Mouse (Mus musculus): ENCODE results near the gene Prss30. TPM values are rescaled to one million over a fixed set of nuclear protein-coding genes. Genes with fewer than 3 reads are reported as not detected.
A peak's percentile ranks its signal among the peaks of the same experiment; 100 is the strongest.

Gene Prss30
- polyA plus RNA-seq, 1 experiment, result not detected

- TF ChIP-seq CTCF (IDR thresholded peaks at IDR 0.05; ENCODE audit: insufficient read depth, low read depth, low read length) (no peak), POLR2A (IDR thresholded peaks at IDR 0.05; ENCODE audit: insufficient read depth, low read depth, low read length) (no peak)
- Histone ChIP-seq H3K4me3 (ENCODE audit: insufficient read depth, low read depth, low read length) (no peak within 1 kb of the TSS), H3K27ac (ENCODE audit: insufficient read depth, low read depth, low read length) (no peak within 1 kb of the TSS), H3K4me1 (ENCODE audit: control insufficient read depth, insufficient read depth, low read length) (no peaks in the 10 kb centered on the region)
Observed at GRCm38 (mm10) chr17:23941372-23941771, 39.0 kb downstream of the Prss30 start, which contains the start of gene Sbp. Gene Sbp (plus strand): TSS chr17:23941672.

DNA sequence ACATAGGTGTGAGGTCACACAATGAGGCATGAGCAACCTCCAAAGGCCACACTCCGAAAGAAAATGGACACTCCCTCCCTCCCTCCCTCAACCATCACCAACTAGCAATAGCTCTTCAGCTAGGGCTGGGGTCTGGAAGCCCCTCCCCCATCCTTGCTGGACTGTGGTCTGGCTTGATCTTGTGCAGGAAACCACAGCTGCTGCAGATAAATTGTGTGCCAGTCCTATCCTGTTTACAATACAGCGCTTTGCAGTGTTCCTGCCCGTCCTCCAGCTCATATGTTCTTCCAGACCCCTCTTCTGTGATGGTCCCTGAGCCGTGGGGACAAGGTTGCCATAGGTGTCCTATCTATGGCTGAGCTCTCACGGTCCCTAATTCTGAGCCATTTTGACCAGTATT lies 49.2 kb downstream of the Prss30 start:
- 92% methylated on average over 5 of the region's 5 CpGs for WGBS
- no peaks in the 10 kb centered on the region for H3K4me1 ChIP-seq (ENCODE audit: control insufficient read depth, insufficient read depth, low read length)
- TF ChIP-seq CTCF (IDR thresholded peaks at IDR 0.05; ENCODE audit: insufficient read depth, low read depth, low read length) (no peak), POLR2A (IDR thresholded peaks at IDR 0.05; ENCODE audit: insufficient read depth, low read depth, low read length) (no peak)
- no peak overlapping the region for H3K27ac ChIP-seq (ENCODE audit: insufficient read depth, low read depth, low read length)
- H3K4me3 ChIP-seq (ENCODE audit: insufficient read depth, low read depth, low read length), result no peak overlapping the region

GRCm38 (mm10) chr17:23925090-23925493 lies 55.3 kb downstream of the Prss30 start:
- Histone ChIP-seq H3K4me3 (ENCODE audit: insufficient read depth, low read depth, low read length) (peak overlapping the region; percentile 60), H3K27ac (ENCODE audit: insufficient read depth, low read depth, low read length) (peak overlapping the region; percentile 77), H3K4me1 (ENCODE audit: control insufficient read depth, insufficient read depth, low read length) (0 out of 2 replicates have a peak, but pooled peaks cover 4% of the 10 kb centered on the region)
- TF ChIP-seq POLR2A (IDR thresholded peaks at IDR 0.05; ENCODE audit: insufficient read depth, low read depth, low read length) (peak; percentile 18; the same call in 1 of the 2 replicates), CTCF (IDR thresholded peaks at IDR 0.05; ENCODE audit: insufficient read depth, low read depth, low read length) (no peak)
- WGBS, result 0% methylated on average over 14 of the region's 14 CpGs

- Histone ChIP-seq H3K4me3 (ENCODE audit: insufficient read depth, low read depth, low read length) (peak overlapping the region; percentile 60), H3K4me1 (ENCODE audit: control insufficient read depth, insufficient read depth, low read length) (0 out of 2 replicates have a peak, but pooled peaks cover 4% of the 10 kb centered on the region), H3K27ac (ENCODE audit: insufficient read depth, low read depth, low read length) (peak overlapping the region; percentile 81)
- TF ChIP-seq CTCF (IDR thresholded peaks at IDR 0.05; ENCODE audit: insufficient read depth, low read depth, low read length) (no peak), POLR2A (IDR thresholded peaks at IDR 0.05; ENCODE audit: insufficient read depth, low read depth, low read length) (peak; percentile 72)
- under 1% methylated on average over 29 of the region's 29 CpGs for WGBS
Observed at GRCm38 (mm10) chr17:23924531-23925007, 55.8 kb downstream of the Prss30 start.

Other genes starting within 250 kb of the Prss30 start
- gene Paqr4, start 239.7 kb downstream of the Prss30 start, polyA plus RNA-seq (2012; ENCODE audit: insufficient read depth, insufficient read length, low replicate concordance, missing spikeins), result not detected in 2 replicates
- gene Kremen2, start 234.7 kb downstream of the Prss30 start, polyA plus RNA-seq (2012; ENCODE audit: insufficient read depth, insufficient read length, low replicate concordance, missing spikeins), result not detected in 2 replicates
- not detected in 2 replicates for gene Flywch1, start 209.0 kb downstream of the Prss30 start, polyA plus RNA-seq (2012; ENCODE audit: insufficient read depth, insufficient read length, low replicate concordance, missing spikeins)
- gene Flywch2, start 194.5 kb downstream of the Prss30 start, polyA plus RNA-seq (2012; ENCODE audit: insufficient read depth, insufficient read length, low replicate concordance, missing spikeins), result not detected in 2 replicates
- gene Srrm2, start 190.0 kb downstream of the Prss30 start, polyA plus RNA-seq (2012; ENCODE audit: insufficient read depth, insufficient read length, low replicate concordance, missing spikeins), result 383 and 683 TPM in 2 replicates
- gene Elob, start 151.4 kb downstream of the Prss30 start, polyA plus RNA-seq (2012; ENCODE audit: insufficient read depth, insufficient read length, low replicate concordance, missing spikeins), result not detected in 2 replicates
- not detected in 2 replicates for gene Prss33, start 144.5 kb downstream of the Prss30 start, polyA plus RNA-seq (2012; ENCODE audit: insufficient read depth, insufficient read length, low replicate concordance, missing spikeins)
- gene Prss32, start 136.7 kb downstream of the Prss30 start, polyA plus RNA-seq (2012; ENCODE audit: insufficient read depth, insufficient read length, low replicate concordance, missing spikeins), result not detected in 2 replicates
- gene Prss41, start 136.4 kb downstream of the Prss30 start, polyA plus RNA-seq (2012; ENCODE audit: insufficient read depth, insufficient read length, low replicate concordance, missing spikeins), result not detected in 2 replicates
- gene Prss21, start 112.5 kb downstream of the Prss30 start, polyA plus RNA-seq (2012; ENCODE audit: insufficient read depth, insufficient read length, low replicate concordance, missing spikeins), result not detected in 2 replicates
- not detected in 2 replicates for gene Dcpp1, start 99.7 kb downstream of the Prss30 start, polyA plus RNA-seq (2012; ENCODE audit: insufficient read depth, insufficient read length, low replicate concordance, missing spikeins)
- not detected in 2 replicates for gene Dcpp2, start 99.7 kb downstream of the Prss30 start, polyA plus RNA-seq (2012; ENCODE audit: insufficient read depth, insufficient read length, low replicate concordance, missing spikeins)
- gene Dcpp3, start 63.1 kb downstream of the Prss30 start, polyA plus RNA-seq (2012; ENCODE audit: insufficient read depth, insufficient read length, low replicate concordance, missing spikeins), result not detected in 2 replicates
- not detected in 2 replicates for gene Sbp, start 38.9 kb downstream of the Prss30 start, polyA plus RNA-seq (2012; ENCODE audit: insufficient read depth, insufficient read length, low replicate concordance, missing spikeins)
- not detected in 2 replicates for gene Sbpl, start 25.3 kb downstream of the Prss30 start, polyA plus RNA-seq (2012; ENCODE audit: insufficient read depth, insufficient read length, low replicate concordance, missing spikeins)
- gene Prss22, start 17.5 kb upstream of the Prss30 start, polyA plus RNA-seq (2012; ENCODE audit: insufficient read depth, insufficient read length, low replicate concordance, missing spikeins), result not detected in 2 replicates
- not detected in 2 replicates for gene Prss27, start 57.6 kb upstream of the Prss30 start, polyA plus RNA-seq (2012; ENCODE audit: insufficient read depth, insufficient read length, low replicate concordance, missing spikeins)
- not detected in 2 replicates for gene Kctd5, start 92.9 kb upstream of the Prss30 start, polyA plus RNA-seq (2012; ENCODE audit: insufficient read depth, insufficient read length, low replicate concordance, missing spikeins)
- not detected in 2 replicates for gene Pdpk1, start 170.4 kb upstream of the Prss30 start, polyA plus RNA-seq (2012; ENCODE audit: insufficient read depth, insufficient read length, low replicate concordance, missing spikeins)
- not detected in 2 replicates for gene Amdhd2, start 183.2 kb upstream of the Prss30 start, polyA plus RNA-seq (2012; ENCODE audit: insufficient read depth, insufficient read length, low replicate concordance, missing spikeins)
- 528 TPM in 1 of 2 replicates, not detected in the other for gene Atp6v0c, start 189.1 kb upstream of the Prss30 start, polyA plus RNA-seq (2012; ENCODE audit: insufficient read depth, insufficient read length, low replicate concordance, missing spikeins)
- gene Tbc1d24, start 225.0 kb upstream of the Prss30 start, polyA plus RNA-seq (2012; ENCODE audit: insufficient read depth, insufficient read length, low replicate concordance, missing spikeins), result not detected in 2 replicates
- gene Ntn3, start 229.0 kb upstream of the Prss30 start, polyA plus RNA-seq (2012; ENCODE audit: insufficient read depth, insufficient read length, low replicate concordance, missing spikeins), result not detected in 2 replicates
- not detected in 2 replicates for gene Tedc2, start 240.3 kb upstream of the Prss30 start, polyA plus RNA-seq (2012; ENCODE audit: insufficient read depth, insufficient read length, low replicate concordance, missing spikeins)

Data from olfactory bulb, adult 2 months (tissue).